Mouse (Mus musculus) frontal cortex, postnatal 36 days (tissue): ENCODE data around the gene Prmt8.
A peak's percentile ranks its signal among the peaks of the same experiment; 100 is the strongest.

Source experiments
- DNase-seq, 2 experiments: peaks; one replicate each; pipeline ENCODE4 v3.0.0; 2022; ENCODE audit warnings: low spot score in 2 of 2

Gene Prmt8

DNA sequence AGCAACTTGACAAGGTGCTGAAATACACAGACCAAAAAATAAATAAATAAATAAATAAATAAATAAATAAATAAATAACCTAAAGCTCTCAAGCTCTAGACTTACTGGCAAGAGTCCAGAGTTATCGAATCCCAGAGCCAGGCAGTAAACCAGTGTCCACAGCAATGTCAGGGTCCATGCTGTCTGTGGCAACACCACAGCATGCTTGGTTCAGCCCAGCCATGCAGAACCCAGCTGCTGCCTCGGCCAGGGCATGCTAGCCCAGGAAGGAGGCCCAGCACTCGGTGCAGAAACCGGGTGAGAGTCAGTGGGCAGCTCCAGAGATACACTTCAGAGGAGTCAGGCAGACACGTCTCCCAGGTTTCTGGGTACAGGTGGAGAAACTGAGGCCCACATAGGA lies 29.4 kb downstream of the Prmt8 start:
- DNase-seq: no peak

DNA sequence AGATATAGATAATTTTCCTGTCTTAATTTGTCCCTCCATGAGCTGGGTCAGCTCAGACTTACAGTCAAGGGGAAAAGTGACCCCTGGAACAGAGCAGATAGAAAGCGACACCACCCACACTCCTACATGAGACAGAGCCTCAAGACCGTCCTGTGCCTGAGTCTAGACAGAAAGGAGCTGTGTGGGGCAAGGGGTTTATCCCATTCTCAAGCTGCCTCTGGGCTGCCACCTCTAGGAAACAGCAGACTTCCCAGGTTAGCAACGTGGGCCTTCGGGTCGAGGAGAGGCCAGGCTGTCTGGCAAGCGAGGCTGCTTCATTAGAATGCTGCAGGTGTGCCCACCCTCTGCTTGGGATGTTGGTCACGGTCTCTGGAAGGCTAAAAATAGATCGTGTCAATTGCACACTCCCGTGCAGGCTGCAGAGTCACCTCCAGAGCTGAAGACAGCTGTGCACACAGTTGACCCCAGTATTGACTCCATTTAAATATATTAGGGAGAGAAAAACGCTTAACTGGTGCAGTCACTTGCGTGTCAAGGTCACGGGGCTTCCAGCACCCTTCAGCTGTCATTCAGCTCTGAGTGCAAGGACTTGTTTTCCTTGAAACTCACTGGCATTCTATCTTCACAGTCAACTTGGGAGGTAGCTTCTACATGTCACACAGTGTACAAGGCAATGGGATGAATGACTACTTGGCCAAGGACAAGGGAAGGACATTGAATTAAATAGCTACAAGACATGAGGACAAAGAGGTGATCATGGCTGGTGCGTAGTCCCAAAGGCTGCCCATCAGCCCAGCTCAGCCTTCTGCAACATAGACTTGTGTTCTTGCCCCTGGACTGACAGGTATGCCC lies 33.9 kb downstream of the Prmt8 start:
- no peak for DNase-seq

DNA sequence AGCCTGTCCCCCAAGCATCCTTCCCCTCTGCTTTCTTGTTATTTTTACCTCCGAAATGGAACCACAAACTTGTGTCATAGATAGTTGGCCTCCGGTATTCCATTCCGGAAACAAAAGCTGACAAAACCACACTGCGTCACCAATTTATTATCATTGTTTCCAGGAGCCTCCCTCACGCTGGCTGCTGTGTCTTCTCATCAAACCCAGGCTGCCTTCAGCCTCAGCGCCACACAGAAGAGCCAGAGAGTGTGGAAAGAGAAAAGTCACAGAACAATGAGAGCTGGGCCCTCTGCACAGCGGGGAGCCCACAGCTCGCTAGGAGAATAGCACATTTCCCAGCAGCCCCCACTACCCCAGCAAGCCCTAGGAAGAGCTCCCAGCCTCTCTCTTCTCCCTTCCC lies 46.1 kb downstream of the Prmt8 start:
- no peak for DNase-seq

DNA sequence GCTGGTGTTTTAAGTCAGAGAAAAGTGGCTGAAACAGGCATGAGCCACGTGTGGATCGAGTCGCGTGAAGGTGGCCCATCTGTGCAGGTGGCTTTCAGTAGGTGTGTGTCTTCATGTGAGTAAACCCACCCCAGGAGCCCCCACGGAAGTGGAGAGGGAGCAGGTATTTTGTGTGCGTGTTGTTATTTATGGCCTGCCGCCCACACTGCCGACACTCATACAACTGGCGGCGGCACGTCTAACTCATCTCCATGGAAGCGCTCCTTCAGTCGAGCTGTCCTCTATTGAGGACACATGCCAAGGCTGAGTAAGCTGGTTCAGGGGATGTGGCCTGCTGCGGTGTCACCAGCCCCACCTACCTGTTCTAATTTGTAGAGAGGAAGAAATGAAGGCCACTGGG lies 49.4 kb downstream of the Prmt8 start:
- DNase-seq: peak; percentile 38 to 51

DNA sequence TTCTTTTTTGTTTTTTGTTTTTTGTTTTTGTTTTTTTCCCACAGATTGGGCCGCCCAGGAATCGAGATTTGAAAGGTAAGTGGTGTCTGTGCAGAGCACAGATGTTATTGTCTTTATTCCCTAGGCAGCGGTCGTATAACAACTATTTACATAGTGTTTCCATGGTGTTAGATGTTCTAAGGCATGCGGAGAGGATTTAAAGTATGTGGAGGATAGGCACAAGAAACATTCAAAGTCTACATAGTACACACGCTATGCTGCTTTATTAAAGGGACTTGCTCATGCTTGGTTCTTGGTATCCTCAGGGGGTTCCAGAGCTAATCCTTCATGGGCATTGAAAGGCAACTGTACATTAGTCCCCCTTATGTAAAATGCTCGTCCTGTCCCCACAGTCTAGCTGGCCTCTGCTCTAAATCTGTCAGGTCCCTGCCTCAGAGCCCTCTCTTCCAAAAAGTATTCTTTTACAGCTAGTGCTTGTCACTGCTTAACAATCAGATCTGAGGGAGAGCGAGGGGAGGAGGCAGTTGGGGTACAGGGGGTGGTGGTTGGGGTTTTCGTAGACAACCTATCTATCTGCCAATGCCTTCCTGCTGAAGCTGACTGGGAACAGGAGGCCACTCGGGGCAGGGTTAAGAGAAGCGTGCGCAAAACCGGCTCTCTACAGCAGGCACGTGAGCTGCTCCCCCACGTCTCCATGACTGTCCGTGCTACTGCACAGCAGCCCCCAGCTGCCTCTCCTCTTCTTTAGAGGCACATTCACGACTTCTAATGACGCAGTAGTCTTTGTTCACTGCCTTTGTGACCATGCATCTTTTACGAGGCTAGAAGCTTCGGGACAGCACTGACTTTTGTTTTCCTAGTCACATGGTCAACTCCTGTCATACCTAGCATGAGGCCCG lies 51.8 kb downstream of the Prmt8 start:
- DNase-seq: no peak

DNA sequence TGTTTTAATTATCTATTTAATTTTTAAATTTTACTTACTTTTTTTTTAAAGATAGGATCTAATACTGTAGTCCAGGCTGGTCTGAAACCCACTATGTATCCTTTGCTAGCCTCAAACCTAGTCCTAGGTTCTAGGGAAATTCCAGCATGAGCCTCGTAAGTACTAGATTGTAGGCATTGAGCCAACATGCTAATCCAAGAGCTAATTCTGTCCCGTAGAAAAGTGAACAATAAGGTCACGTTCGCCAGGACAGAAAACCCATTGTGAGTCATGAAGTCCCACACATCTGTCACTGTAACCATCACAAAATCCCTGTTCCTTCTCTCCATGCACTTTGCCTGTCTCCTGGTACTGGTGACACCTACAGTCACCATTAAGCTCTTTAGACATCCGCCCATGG lies 53.8 kb downstream of the Prmt8 start:
- no peak for DNase-seq

DNA sequence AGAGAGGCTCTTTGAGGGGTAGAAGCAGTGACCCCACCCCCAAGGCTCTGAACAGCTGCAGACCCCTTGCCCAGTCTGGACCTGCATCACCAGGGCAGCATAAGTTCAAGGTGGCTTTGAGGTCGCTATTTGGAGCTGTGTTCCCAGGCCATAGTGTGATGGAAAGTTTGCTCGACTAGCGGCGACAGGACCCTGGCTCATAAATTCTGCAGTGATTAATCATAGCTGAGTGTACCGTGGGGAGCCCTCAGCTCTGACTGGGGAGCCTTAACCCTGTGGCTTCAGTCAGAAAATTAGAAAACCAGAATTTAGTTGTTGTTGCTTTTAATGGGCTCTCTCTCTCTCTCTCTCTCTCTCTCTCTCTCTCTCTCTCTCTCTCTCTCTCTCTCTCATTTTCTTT lies 54.4 kb downstream of the Prmt8 start:
- no peak for DNase-seq

DNA sequence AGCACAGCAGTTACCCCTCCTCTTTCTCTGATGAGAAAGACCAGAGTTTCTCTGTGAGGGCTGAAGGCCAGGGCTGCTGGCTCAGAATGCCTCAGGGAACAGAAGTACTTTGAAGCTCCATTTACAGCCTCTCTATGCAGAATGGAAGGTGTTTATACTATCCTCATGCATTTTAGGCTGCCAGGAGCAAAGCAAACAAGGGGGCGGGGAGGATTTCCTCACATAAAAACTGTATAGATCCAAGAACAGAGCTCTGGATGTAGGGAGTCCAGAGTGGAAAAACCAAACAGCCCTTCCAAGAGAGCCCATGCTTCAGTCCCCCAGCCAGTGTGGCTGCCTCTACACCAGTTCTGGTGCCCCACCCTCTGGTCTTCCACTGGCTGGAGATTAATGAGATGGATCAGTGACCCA lies 61.0 kb downstream of the Prmt8 start:
- DNase-seq: no peak

DNA sequence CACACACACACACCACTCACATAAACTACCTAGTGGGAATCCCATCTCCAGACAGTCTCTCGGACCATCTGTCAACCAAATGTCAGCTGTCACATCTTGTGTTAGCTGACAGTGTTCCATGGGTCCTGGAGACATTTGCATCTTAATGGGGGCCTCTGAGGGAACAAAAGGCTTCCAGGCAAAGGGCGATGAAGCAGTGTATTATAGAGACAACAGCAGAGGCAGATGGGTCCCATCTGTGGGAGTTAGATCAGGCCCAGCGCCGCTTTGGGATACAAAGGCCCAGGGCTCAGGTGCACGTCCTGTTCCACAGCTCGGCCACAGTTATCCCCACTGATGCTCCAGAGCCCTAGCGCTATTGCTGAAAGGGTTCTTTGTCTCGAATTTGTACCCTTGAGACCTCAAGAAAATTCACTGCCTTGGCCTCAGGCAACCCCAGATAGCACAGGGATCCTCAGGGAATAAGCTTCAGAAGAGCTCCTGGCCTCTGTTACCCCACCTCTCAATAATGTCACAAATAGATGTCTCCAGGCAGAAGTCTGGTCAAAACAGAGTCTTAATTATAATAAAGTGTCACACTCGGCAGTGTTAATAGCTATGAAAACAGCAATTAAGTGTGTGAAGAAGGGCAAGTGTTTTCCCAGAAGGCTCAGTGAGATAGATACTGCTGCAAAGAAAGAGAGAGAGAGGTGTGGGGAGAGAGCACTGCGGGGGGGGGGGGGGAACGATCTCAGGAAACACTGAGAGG lies 68.1 kb downstream of the Prmt8 start:
- DNase-seq: no peak

DNA sequence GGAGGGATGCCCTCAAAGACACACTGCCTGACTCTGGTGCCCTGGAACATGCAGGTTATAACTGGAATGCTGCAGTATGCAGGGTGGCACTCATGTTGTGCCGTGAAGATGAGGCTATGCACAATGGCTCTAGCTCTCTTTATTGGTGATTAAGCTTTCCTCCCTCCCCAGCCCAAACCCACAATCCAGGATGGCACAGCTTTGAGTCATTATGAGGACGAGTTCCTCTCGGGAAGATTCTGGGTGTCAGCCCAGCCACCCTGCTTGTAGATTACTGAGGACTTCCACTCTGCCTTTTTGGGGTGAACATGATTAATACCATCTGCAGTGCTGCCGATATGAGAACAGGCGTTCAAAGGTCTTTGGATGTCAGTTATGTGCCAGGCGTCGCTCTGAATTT lies 75.6 kb downstream of the Prmt8 start:
- DNase-seq: no peak

DNA sequence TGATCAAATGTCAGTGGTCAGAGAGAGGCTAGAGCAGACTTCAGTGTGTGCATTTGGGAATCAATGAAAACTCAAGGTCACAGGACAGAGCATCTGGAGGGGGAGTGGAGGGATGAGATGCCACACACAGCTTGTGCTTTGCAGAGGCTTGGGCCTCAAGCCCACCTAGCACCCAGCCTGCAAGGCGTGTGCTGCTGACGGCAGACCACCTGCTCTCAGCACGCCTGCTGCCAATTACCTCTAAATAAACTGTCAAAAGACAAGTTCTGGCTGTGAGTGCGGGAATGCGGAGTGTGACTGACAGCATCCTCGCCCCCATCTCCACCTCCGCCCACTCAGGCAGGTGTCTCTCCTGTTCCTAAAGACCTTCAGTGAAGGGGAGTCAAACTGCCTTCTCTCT lies 77.0 kb downstream of the Prmt8 start:
- peak in 1 of 2 experiments; percentile 31 for DNase-seq

GRCm38 (mm10) chr6:127687181-127687860 lies 82.0 kb downstream of the Prmt8 start:
- DNase-seq: no peak

GRCm38 (mm10) chr6:127684981-127685380 lies 84.3 kb downstream of the Prmt8 start:
- DNase-seq: no peak

GRCm38 (mm10) chr6:127683561-127683960 lies 85.7 kb downstream of the Prmt8 start:
- no peak for DNase-seq

GRCm38 (mm10) chr6:127680784-127681183 lies 88.5 kb downstream of the Prmt8 start:
- no peak for DNase-seq

GRCm38 (mm10) chr6:127678998-127679397 lies 90.3 kb downstream of the Prmt8 start:
- DNase-seq: no peak

DNA sequence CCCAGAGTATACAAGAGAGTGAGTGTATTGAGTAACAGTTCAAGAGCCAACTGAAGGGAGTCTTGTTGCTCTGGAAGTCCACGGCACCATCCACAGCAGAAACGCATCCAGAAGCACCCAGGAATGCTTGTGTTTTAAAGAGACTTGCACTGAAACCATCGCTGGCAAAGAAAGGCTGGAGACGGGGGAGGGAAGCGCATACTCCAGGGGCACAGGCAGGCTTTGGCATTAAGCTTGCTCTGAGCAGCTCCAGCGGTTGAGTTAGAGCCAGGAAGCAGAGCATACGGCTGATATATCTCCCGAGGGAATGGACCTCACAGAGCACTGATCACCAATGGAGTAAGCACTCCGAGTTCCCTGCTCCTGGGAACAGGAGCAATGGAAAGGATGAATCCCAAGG lies 91.0 kb downstream of the Prmt8 start:
- DNase-seq: no peak

DNA sequence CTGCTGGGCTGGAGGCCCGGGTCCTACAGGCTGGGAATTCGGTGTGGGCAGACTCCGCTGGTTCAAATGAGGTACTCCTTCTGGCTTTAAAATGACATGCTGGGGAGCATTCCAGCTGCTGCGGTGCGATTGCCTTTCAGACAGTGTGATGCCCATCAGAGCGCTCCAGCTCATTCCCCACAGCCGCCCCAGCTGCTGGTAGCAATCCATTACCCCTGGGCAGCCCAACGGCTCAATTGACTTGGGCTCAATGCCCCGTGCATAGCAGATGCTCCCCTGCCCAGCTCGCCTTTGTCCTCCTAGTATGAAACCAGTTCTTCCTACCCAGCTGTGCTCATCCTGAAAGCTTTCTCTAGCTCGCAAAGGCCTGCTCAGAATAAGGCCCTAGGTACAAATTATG lies 92.4 kb downstream of the Prmt8 start:
- no peak for DNase-seq

DNA sequence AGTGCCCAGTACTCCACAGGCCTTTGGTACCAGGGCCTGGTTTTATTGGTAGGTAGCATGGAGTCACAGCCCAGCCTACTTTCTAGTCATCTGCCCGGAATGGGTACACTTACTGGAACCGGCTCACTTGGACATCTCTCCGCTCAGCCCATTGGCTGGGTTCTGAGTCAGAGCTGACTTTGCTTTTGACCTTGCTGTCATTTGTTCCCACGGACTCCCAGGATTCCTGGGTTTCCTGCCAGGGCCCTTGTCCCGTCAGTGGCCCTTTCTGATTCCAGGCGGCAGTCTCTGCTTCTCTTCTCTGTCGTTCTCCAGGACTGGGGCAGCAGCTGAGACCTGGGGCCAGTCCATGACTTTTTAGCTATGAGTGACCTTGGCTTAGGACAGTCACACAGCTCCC lies 97.2 kb downstream of the Prmt8 start:
- DNase-seq: no peak

DNA sequence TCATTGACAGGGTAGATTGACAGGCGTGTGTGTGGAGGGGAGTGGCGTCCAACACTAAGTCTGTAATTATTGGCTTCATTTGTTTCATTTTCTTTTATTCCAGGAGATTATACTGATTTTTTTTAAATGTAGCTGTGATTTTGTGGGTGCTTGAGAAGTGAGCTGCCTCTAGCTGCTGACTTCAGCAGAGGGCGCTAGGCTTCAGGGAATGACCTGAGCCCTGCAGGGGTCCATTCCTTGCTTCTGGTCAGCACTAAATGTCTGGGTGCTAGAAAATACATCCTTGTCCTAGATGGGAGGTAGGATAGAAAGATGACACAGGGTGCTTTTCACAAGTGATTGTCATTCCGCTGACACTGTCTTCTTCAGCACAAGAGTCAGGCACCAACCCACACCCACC lies 99.2 kb downstream of the Prmt8 start:
- DNase-seq: no peak

- DNase-seq: no peak
Measured at GRCm38 (mm10) chr6:127669313-127669712, 100.0 kb downstream of the Prmt8 start.

- peak; percentile 63 to 85 for DNase-seq
Measured at GRCm38 (mm10) chr6:127663263-127663662, 106.0 kb downstream of the Prmt8 start.
